Mouse (Mus musculus) liver, embryonic 14.5 days (tissue): Measurements from ENCODE around the gene Trank1.

Source experiments
- CTCF ChIP-seq: IDR thresholded peaks from 2 replicates; pipeline ENCODE4 v1.5.1; 2016; ENCODE audit warnings: antibody characterized with exemption, low read depth, control low read depth
- EP300 ChIP-seq: IDR thresholded peaks from 2 replicates; pipeline ENCODE4 v1.6.1; 2016; ENCODE audit warnings: antibody characterized with exemption, low read depth

DNA sequence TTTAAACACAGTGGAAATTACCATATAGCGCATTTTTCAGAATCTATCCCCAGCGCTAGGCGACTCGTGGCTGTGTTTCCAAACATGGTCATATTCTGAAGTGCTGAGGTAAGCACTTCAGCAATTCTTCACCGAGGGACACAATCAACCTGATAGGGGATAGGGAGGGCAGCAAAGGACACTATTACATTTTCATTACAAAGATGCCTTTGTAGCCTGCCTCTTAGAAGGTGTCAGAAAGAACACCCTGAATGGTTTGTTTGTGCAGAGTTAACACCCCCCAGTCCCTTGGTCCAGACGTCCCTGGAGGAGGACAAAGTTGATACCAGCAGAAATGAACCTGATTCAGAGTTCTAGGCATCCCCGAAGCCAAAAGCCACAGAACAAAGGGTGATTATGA lies 15.1 kb upstream of the Trank1 start:
- TF ChIP-seq CTCF (no peak), EP300 (no peak)
